Mouse (Mus musculus): ENCODE measurements around the gene Rasip1.

Rasip1 gene

DNA sequence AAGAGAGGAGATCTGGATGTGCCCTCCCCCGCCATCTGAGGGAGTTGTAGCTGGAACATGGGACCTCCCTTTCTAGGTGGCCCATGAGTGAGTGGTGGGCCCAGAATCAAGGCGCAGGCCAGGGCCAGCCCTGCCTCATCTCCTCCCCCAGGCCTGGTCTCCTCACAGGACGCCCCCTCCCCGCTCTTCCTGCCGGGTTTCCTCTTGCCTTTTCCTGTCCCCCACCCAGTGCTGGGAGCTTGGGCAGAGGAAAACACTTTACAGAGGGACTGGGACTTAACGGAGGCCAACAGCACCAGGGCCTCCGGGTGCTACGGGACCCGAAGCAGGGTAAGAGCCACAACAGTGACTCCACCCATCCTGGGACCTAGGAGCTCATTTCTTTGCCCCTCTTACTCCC, at the start of gene Rasip1:
Gene Rasip1 (plus strand): TSS at position 228 of the 400 bp plus-strand sequence.
- peak; percentile 64 for DNase-seq

DNA sequence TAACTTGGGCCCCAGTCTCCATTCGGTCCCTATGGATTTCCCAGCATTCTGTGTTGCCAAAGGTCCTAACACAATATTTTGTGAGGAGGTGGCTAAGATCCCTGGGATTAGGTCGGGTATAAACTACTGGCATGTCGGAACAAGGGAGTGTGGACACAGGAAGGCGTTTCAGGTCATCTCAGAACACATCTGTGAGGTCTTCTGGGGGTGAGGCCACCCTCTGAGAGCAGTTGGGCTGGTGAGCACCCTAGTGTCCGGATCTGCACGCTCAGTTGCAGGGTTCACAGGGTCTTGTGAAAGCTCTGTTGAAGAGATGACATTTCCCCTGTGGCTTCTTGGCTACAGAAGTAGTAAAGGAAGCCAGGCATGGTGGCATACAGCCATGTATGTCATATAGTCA, 41.4 kb upstream of the Rasip1 start:
- DNase-seq = no peak

DNA sequence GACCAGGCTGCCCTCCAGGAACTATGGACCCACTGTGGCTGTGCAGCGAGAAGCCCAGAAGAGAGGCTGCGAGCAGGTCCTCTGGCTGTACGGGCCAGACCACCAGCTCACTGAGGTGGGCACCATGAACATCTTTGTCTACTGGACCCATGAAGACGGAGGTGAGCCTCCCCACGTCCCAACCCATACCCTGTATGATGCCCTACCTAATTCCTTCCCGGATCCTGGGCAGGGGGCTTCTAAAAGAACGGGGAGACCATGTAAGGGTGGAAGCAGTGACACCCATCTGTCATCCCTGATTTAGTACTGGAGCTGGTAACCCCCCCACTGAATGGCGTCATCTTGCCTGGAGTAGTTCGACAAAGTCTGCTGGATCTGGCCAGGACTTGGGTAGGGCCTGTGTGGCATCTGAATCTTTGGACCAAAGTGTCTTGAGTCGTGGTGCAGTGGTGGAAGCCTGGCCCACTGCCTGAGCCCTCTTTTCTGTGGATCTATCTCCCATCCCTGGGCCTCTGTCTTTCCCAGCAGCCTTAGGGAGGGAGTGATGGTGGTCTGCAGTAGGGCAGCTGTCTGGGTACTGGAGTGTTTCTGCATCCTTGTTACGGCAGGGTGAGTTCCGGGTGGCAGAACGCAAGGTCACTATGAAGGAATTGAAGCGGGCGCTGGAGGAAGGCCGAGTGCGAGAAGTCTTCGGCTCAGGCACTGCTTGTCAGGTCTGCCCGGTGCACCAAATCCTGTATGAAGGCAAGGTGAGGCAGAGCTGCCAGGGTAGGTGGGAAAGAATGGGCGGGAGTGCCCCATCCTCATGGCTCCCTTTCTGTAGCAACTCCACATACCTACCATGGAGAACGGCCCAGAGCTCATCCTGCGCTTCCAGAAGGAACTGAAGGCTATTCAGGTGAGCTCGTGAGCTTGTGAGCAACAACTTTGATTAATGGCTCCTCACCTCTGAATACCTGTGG, 39.4 kb upstream of the Rasip1 start:
- no peak for DNase-seq

- DNase-seq = peak; percentile 95
These were observed 38.1 kb upstream of the Rasip1 start for GRCm38 (mm10) chr7:45589173-45589572.

GRCm38 (mm10) chr7:45589898-45590297, 37.4 kb upstream of the Rasip1 start:
- no peak for DNase-seq

DNA sequence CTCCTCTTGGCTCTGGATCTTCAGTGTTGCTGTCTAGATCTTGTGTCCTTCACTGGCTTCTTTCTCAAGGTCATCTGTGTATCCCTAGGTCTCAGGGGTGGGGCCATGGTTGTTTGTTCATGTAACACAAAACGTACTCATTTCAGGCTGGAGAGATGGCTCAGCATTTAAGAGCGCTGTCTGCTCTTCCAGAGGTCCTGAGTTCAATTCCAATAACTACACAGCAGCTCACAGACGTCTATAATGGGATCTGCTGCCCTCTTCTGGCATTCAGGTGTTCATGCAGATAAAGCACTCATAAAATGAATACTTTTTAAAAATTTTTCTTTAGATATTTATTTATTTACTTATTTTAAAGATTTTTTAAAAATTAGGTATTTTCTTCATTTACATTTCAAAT, 36.4 kb upstream of the Rasip1 start:
- DNase-seq = no peak

GRCm38 (mm10) chr7:45591880-45592279, 35.4 kb upstream of the Rasip1 start:
- DNase-seq = no peak

GRCm38 (mm10) chr7:45593118-45593815, 34.0 kb upstream of the Rasip1 start:
- peak; percentile 78 for DNase-seq

DNA sequence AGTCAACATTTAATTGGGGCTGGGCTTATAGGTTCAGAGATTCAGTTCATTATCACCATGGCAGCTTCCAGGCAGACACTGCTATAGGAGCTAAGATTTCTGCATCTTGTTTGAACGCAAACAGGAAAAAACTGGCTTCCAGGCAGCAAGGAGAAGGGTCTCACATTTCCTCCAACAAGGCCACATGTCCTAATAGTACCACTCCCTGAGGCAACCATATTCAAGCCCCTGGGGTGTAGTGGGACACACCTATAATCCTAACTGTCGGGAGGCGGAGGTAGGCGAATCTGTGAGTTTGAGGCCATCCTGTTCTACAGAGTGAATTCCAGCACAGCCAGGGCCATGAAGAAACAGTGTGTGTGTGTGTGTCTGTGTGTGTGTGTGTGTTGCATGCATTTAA, 32.1 kb upstream of the Rasip1 start:
- no peak for DNase-seq

- DNase-seq = no peak
These were observed 31.2 kb upstream of the Rasip1 start for GRCm38 (mm10) chr7:45596107-45596506.

DNA sequence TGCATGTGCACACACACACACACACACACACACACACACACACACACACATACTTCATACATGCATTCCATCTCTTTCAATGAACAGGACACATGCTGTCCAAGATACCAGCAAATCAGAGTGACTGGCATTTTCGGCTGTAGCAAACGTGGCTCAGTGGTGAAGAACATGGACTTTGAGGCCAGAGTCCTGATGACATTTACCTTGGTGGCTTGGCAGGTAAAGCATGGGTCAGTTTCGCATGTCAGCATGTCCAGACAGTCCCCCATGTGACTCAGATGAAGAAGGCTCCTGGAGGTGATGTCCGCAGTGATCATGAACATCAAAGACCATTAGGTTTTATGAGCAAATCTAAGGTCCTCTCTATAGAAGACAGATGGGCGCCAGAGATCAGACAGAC, 30.3 kb upstream of the Rasip1 start:
- DNase-seq = no peak

GRCm38 (mm10) chr7:45597527-45597926, 29.8 kb upstream of the Rasip1 start:
- DNase-seq = no peak

DNA sequence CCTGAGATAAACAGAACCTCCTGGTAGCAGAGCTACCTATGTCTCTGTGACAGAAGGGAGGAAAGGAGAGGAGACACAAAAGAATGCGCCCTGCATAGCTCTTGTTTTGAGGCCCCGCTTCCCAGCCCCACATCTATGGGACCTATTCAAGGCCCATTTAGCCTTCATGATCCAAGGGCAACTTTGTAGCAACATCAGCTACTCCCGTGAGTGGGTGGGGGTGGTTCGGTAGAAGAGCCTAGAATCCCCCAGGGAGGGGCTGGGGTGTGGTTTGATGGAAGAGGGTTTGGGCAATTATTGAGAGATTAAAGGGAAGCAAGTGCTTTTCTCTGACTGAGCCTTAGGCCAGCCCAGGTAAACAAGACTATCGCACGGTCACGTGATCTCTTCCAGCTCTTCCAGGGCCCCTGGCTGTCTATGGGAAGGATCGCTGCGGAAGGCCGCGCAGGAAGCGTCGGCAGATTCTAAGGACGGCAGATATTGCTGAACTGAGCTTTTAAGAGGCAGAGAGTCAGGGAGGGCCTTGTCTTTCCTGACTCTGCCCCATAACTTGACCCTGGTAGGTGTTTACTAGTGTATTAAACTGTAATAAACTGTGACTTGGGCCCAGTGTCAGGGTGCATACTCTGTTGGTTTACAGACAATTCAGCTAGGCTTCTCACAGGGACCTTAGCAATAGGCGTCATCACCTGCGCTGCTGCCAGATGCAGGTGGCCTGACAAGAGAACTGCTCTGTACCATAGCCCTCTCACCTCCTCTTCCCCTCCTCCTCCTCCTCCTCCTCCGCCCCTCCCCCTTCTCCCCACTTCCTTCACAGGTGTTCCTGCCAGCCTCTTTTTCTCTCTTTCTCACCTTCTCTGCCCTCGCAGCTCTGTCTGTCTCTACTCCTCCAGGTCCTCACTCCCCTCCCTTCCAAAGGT, 28.1 kb upstream of the Rasip1 start:
- DNase-seq = no peak

DNA sequence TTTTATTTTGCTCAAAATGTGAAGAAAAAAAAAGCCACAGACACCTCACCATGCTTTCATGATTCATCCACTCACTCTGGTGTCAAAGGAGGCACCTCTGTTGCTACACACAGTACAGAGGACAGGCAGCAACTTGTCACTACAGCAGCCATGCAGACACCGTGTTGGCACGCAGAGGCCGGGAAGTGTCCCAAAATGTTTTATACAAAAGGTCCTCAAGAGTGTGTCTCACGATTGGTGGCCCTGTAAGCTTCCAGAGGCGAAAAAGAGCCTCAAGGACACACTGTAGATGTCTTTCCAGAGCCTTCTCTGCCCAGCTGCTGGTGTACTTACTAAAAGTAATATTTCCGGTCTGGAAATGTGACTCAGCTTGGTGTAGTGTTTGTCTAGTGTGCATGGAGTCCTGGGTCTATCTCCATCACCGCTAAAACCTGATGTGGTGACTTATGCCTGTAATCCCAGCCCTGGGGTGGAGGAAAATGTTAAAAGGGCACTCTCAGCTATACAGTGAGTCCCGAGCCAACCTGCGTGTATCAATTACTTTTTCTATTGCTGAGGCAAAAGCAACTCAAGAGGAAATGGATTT, 21.5 kb upstream of the Rasip1 start:
- DNase-seq = no peak

DNA sequence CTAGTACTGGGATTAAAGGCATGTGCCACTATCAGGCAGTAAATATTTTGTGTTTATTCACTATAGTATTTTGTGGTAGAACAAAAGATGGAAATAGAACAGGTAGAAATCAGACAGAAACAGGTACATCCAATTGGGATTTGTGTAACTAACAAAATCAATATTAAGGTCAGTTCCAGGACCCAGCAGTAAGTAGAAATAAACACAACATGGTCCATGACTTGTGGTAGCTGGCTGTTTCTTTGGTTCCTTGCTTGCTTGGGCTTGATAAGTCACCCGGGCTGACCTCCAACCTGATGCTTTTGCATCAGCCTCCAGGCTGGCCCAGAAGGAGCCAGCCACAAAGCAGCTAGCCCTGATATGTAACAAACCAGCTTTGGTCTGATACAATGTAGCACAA, 17.8 kb upstream of the Rasip1 start:
- DNase-seq = no peak

DNA sequence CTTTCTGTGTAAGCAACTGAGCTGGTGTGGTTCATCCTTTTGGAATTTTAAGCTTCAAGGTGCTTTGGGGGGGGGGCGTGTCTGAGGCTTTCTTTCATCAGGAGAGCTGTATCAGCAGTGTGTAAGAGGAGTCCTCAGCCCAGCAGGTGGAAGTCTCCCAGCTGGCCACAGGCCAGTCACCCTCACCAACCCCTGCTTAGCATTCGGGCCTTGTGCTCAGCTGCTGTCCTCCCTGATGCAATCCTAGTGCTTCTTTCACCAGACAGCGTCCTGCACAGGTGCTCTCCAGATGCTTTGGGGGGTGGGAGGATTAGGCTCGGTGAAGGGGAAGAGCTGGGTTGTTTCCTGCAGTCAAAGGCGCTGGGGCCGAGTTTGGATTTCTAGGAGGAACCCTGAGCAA, 11.0 kb upstream of the Rasip1 start:
- no peak for DNase-seq

- DNase-seq = no peak
These were observed 10.1 kb upstream of the Rasip1 start, which contains the start of gene Fut1 for GRCm38 (mm10) chr7:45617042-45617695. Fut1 (plus strand) TSS chr7:45617289.

DNA sequence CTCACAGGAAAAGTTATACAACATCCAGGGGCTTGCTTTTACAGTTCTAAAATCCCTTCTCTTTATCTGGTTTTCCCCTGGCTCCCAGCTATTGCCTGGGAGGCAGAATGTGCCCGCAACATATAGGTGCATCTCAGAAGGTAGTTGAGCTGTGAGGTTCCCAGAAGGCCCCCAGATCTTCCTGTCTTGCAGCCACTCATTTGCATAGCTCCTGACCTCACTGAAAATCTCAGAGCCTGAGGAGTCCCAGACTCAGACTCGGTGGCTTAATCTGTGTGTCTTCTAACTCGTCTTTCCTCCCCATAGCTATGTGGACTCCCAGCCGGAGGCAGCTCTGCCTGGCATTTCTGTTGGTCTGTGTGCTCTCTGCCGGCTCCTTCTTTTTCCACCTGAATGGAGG, 9.0 kb upstream of the Rasip1 start:
- DNase-seq = no peak

DNA sequence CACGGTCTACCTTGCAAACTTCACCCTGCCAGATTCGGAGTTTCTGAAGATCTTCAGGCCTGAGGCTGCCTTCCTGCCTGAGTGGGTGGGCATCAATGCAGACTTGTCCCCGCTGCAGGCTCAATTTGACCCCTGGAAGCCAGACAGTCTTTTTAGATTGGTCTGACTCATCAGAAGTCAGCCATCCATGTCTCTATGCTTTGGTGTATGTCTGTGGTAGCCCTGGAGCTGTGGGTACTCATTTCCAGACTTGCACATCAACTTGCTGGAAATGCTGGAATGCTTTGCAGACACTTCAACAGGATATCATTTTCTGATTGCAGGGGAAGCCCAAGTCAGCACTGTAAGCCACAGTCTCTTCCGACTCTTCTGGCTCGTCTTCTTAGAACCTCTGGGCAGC, 7.7 kb upstream of the Rasip1 start:
- DNase-seq = no peak

- peak; percentile 57 for DNase-seq
These were observed 5.8 kb upstream of the Rasip1 start, which contains the start of gene Izumo1 for GRCm38 (mm10) chr7:45621443-45621842. Izumo1 (plus strand) TSS chr7:45621811.

- no peak for DNase-seq
These were observed 3.8 kb upstream of the Rasip1 start for GRCm38 (mm10) chr7:45623507-45623906.

DNA sequence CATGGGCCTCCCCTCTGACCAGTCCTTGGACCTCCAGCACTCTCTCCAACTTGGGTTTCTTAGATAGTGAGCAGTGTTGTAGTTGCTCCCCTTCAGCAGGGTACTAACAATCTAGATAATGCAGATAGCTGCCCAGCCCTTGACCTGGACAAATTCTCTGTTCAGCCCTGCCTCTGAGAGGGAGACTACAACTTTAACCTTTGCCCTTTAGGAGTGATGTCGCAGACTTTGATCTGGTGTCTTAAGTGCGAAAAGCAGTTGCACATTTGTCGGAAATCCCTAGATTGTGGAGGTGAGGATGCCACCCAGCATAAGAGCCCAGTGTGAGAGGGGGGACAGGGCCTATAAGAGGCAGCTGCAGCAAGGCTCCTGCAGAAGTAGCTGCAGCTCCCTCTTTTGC, 2.6 kb upstream of the Rasip1 start:
- no peak for DNase-seq

Measured in lung, postnatal 14 days (tissue).